Mouse (Mus musculus): ENCODE data around the gene Pparg. TPM values are rescaled to one million over a fixed set of nuclear protein-coding genes. Genes with fewer than 3 reads are reported as not detected.

The Pparg gene
- total RNA-seq, 2 experiments from 2014 or later, result 3.5 to 4.7 TPM

- no peak for DNase-seq (ENCODE audit: low spot score)
Observed at GRCm38 (mm10) chr6:115463338-115463737, 102.6 kb downstream of the Pparg start.

GRCm38 (mm10) chr6:115464661-115465060 is 103.9 kb downstream of the Pparg start:
- DNase-seq (ENCODE audit: low spot score), result no peak

- no peak for DNase-seq (ENCODE audit: low spot score)
Observed at GRCm38 (mm10) chr6:115465463-115465862, 104.7 kb downstream of the Pparg start.

GRCm38 (mm10) chr6:115465876-115466275 is 105.1 kb downstream of the Pparg start:
- no peak for DNase-seq (ENCODE audit: low spot score)

- no peak for DNase-seq (ENCODE audit: low spot score)
Observed at GRCm38 (mm10) chr6:115466601-115467000, 105.8 kb downstream of the Pparg start.

- no peak for DNase-seq (ENCODE audit: low spot score)
Observed at GRCm38 (mm10) chr6:115469666-115470581, 109.2 kb downstream of the Pparg start.

- DNase-seq (ENCODE audit: low spot score), result no peak
Observed at GRCm38 (mm10) chr6:115471956-115472355, 111.2 kb downstream of the Pparg start.

GRCm38 (mm10) chr6:115477081-115477695 is 116.4 kb downstream of the Pparg start:
- DNase-seq (ENCODE audit: low spot score), result no peak

- no peak for DNase-seq (ENCODE audit: low spot score)
Observed at GRCm38 (mm10) chr6:115479963-115480321, 119.2 kb downstream of the Pparg start.

GRCm38 (mm10) chr6:115480322-115481017 is 119.7 kb downstream of the Pparg start:
- peak; percentile 39 for DNase-seq (ENCODE audit: low spot score)

GRCm38 (mm10) chr6:115481018-115481354 is 120.2 kb downstream of the Pparg start:
- no peak for DNase-seq (ENCODE audit: low spot score)

- DNase-seq (ENCODE audit: low spot score), result no peak
Observed at GRCm38 (mm10) chr6:115481603-115482002, 120.9 kb downstream of the Pparg start.

GRCm38 (mm10) chr6:115485635-115486034 is 124.9 kb downstream of the Pparg start:
- DNase-seq (ENCODE audit: low spot score), result peak; percentile 24

GRCm38 (mm10) chr6:115489831-115490230 is 129.1 kb downstream of the Pparg start:
- no peak for DNase-seq (ENCODE audit: low spot score)

- peak; percentile 40 for DNase-seq (ENCODE audit: low spot score)
Observed at GRCm38 (mm10) chr6:115492952-115493613, 132.3 kb downstream of the Pparg start.

GRCm38 (mm10) chr6:115493824-115494223 is 133.1 kb downstream of the Pparg start:
- DNase-seq (ENCODE audit: low spot score), result no peak

- DNase-seq (ENCODE audit: low spot score), result peak; percentile 64
Observed at GRCm38 (mm10) chr6:115499540-115499939, 138.8 kb downstream of the Pparg start.

GRCm38 (mm10) chr6:115500234-115500633 is 139.5 kb downstream of the Pparg start:
- DNase-seq (ENCODE audit: low spot score), result no peak

- DNase-seq (ENCODE audit: low spot score), result no peak
Observed at GRCm38 (mm10) chr6:115501131-115501530, 140.4 kb downstream of the Pparg start.

GRCm38 (mm10) chr6:115503038-115503437 is 142.3 kb downstream of the Pparg start:
- DNase-seq (ENCODE audit: low spot score), result no peak

- DNase-seq (ENCODE audit: low spot score), result no peak
Observed at GRCm38 (mm10) chr6:115503549-115504159, 142.9 kb downstream of the Pparg start.

All from gastrocnemius, adult 18-20 months (tissue).